Mouse (Mus musculus) cerebellum, adult 2 months (tissue): ENCODE results near the gene Fam166b.

ENCODE experiments used
- CTCF ChIP-seq: fragments of 200-500 bp; IDR thresholded peaks from 2 replicates; pipeline ENCODE4 v1.5.1; 2011; ENCODE audit warnings: low read depth, mild to moderate bottlenecking, control low read depth, low read length, moderate library complexity, borderline replicate concordance; ENCODE audit not compliant: insufficient read depth
- POLR2A ChIP-seq: fragments of 200-500 bp; IDR thresholded peaks from 2 replicates; pipeline ENCODE4 v1.6.1; 2011; ENCODE audit warnings: low read length, control low read depth, borderline replicate concordance; ENCODE audit not compliant: insufficient read depth

DNA sequence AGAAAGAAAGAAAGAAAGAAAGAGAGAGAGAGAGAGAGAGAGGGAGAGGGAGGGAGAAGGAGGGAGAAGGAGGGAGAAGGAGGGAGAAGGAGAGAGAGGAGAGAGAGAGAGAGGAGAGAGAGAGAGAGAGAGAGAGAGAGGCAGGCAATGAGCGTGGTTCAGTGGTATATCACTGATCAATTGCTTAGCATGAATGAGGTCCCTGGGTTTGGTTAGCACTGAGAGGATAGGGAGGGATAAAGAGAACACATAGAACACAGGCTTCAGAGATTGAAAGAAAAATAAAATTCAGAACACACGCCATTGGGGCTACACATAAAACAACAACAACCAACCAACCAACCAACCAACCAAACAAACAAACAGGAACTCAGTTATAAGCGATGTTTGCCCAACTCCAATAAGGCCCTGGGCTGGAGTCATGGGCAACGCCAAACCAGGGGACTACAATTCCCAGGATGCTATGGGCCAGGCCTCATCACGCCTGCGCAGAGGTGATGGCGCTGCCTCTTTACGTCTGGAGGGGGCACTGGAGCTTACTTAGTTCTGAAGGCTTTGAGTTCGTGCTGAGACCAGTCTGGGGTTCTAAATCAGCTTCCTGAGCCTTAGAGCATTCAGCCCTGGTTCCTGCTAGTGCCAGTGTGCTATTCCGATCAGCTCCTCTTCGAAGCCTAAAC, 49.1 kb upstream of the Fam166b start:
- TF ChIP-seq CTCF = peak; percentile 63
- TF ChIP-seq POLR2A = no peak; the same call in 1 of the 2 replicates
